Mouse (Mus musculus) brain, embryonic 14.5 days (tissue): ENCODE measurements around the gene Zfp992.
"Not testable (repeated sequence)": the region's sequence is repeated elsewhere in the genome, so short reads cannot be mapped to it uniquely, and the experiment has no call there.

Experiments
- CTCF ChIP-seq: fragments of 200-500 bp; IDR thresholded peaks from 2 replicates; pipeline ENCODE4 v1.5.1; 2012; ENCODE audit warnings: inconsistent platforms, mild to moderate bottlenecking, moderate library complexity, borderline replicate concordance; ENCODE audit not compliant: insufficient read depth, insufficient read length; ENCODE audit errors: extremely low read depth
- POLR2A ChIP-seq: fragments of 200-500 bp; IDR thresholded peaks from 2 replicates; pipeline ENCODE4 v1.6.1; 2012; ENCODE audit warnings: mild to moderate bottlenecking, inconsistent platforms, borderline replicate concordance; ENCODE audit not compliant: poor library complexity, insufficient read depth, insufficient read length, severe bottlenecking; ENCODE audit errors: extremely low read depth

- not testable (repeated sequence) for TF ChIP-seq CTCF, POLR2A
Measured at GRCm38 (mm10) chr4:146448950-146449349, at the start of gene Zfp992.
